Mouse (Mus musculus) frontal cortex, postnatal 14 days (tissue): ENCODE results near the gene Myo3b.

Source experiments
- DNase-seq, 2 experiments: peaks; one replicate each; pipeline ENCODE4 v3.0.0; 2022; ENCODE audit warnings: low spot score in 2 of 2

Gene Myo3b

DNA sequence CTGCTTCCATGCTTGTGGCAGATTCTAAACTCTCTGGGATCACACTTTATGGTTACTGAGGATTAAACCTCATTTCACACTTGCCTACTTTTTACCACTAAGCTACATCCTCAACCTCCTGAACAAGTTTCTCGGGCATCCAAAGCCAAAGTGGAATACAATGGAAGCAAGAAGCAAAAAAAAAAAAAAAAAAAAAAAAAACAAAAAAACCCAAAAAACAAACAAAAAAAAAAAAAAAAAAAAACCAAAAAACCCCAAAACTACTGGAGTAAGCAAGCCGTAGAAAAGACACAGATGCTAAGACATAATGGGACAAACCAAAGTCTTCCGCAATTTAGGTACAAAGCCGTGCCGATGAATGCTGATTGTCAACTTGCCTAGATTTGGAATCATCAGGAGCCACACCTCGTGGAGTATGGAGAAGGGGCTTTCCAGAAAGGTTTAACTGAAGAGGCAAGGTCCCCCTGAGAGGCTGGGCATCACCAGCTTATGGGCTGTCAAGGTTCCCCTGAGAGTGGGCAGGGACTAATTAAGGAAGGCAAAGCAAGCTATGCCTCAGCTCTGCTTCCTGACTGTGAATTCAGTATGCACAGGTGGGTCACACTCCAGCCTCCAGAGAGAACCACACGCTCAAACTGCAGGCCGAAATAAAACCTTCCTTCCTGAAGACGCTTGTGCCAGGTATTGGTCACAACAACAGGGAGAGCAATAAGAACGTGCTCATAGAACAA is 313.7 kb downstream of the Myo3b start:
- DNase-seq = no peak

DNA sequence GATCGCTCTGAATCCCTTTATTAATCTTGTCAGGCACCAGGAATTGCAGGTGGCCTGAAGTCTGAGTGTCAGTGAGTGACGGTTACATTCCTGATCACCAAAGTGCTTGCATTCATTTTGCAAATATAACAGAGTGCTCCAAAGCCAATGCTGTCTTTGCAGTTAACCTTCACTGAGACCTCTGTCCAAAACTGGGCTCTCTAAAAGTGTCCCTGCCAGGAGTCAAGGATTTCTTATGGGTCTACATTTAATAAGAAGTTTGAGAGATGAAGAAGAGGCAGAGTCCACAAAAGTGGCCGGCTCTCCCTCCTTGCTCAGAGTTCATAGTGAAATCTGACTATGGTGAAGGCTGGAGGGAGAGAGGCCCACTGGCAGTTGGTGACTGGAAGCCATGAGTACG is 315.1 kb downstream of the Myo3b start:
- no peak for DNase-seq

DNA sequence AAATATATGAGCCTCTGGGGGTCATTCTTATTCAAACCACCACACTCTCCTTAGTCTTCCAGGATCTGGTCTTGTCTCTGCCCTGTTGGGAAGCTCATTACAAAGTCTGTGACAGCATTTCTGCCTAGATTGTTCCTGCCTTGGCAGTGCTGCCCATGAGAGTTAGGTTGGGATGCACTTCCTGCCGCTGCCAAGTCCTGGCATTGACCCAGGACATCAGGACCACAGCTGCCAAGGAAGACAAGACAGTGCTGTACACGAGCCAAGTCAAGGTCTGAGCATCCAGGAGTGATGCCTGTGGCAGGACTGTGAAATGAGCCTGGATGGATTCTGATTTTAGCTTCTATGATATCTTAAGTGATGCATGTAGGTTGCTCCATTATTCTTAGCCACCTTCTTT is 316.1 kb downstream of the Myo3b start:
- DNase-seq = no peak

- DNase-seq = no peak
These were observed 330.5 kb downstream of the Myo3b start for GRCm38 (mm10) chr2:70369421-70369820.

DNA sequence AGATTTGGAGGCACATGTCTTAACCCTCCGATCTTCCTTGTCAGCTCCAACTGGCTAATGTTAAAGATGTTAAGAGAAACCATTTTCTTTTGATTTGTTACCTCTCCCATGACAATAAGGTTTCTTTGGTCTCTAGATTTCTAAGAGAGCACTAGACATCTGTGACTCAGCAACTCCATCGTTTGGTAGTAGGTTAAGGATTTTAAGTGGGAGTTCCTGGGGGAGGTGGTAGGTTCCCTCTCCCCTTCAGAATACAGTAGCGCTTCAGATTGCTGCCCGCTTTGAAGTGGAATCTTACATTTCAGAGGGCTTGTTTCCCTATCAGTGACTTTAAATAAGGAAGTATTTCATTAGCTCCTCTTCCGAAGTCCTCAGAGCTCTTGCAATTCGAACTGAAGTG is 340.4 kb downstream of the Myo3b start:
- no peak for DNase-seq

- no peak for DNase-seq
These were observed 341.0 kb downstream of the Myo3b start for GRCm38 (mm10) chr2:70379939-70380338.

- DNase-seq = no peak
These were observed 349.7 kb downstream of the Myo3b start for GRCm38 (mm10) chr2:70388645-70389044.

DNA sequence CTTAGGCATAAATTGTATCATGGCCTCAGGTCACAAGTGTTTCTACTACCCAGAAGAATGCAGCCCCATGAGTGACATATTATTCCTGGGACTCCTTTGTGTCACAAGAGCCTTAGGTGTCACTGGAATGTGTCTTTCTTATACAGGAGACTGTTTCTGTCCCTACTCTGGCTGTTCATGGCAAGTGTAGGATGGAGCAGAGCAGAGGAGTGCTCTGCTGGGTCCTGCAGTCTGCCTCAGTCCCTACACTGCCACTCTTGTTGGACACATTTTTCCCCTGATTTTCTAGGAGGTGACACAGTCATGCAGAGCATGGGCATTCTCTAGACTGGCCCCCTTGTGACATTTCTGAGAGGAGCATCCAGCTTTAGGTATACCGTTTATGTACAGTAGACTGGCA is 350.2 kb downstream of the Myo3b start:
- DNase-seq = no peak

DNA sequence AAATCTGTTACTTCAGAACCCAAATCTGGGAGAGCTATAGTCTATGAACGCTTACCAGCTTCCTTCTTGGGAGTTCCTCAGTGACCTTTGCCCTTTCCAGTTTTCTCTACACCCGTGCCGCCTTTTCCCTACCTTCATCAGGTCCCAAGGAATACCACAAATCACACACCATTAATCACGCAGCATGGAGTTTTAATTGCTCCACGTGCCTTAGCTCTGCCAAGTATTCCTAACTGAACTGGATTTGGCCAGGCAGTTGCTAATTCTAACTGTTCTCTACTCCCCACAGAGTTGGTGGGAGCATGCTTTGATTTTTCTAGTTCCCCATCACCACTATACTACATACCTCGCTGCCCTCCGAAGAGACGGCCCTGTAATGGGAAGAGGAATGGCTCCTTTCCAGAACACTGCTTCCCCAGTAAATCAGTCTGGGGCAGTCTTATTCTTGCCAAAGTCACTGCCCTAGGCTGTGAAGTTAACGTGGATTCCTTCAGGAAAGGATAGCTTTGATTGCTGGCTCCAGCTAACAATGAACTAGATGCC is 358.9 kb downstream of the Myo3b start:
- no peak for DNase-seq

GRCm38 (mm10) chr2:70399441-70400115 is 360.7 kb downstream of the Myo3b start:
- no peak for DNase-seq

- no peak for DNase-seq
These were observed 361.4 kb downstream of the Myo3b start for GRCm38 (mm10) chr2:70400321-70400720.

- DNase-seq = no peak
These were observed 365.4 kb downstream of the Myo3b start for GRCm38 (mm10) chr2:70404301-70404700.

- DNase-seq = no peak
These were observed 367.9 kb downstream of the Myo3b start for GRCm38 (mm10) chr2:70406846-70407245.

- no peak for DNase-seq
These were observed 368.8 kb downstream of the Myo3b start for GRCm38 (mm10) chr2:70407729-70408128.

DNA sequence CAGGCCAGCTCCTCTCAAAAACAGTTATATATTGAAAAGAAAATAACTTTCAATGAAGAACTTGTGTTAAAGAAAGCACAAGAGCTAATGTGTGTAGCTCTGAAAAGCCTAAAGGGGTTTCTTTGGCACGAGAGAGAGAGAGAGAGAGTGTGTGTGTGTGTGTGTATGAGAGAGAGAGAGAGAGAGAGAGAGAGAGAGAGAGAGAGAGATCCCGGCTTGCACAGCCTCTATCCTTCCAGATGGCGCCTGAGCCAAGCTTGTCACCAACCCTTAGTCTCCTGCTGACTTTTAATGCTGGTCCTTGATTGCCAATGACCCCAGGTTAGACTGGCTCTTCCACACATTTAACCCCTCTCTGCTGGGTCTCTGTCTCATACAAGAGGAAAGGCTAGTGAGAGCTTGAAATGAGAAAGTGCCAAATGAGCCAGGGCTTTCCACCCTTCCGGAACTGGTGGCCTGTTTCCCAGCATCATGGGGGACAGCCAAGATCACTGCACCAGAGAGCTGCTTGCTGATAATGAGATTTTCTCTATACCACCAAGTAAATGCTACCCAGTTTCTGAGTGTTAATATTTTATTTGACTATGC is 371.5 kb downstream of the Myo3b start:
- no peak for DNase-seq

DNA sequence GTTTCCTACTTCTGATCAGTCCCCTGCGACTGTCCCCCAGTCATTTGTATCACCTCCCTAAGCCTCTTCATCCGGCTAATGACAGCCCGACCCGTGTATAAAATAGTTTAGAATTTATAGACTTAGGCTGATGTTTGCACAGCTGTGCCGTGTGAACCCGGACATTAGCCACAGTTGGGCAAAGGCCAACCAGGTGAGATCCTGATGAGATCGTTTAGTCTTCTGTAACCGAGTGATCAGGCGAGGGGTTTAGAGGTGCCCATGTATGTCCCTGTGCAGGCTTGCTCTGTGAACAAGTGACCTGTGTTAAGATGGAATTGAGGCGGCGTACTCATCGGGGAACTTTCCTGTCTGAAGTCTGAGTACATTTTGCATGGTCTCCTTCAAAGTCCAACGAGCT is 373.4 kb downstream of the Myo3b start:
- no peak for DNase-seq

GRCm38 (mm10) chr2:70414386-70414785 is 375.5 kb downstream of the Myo3b start:
- DNase-seq = no peak

DNA sequence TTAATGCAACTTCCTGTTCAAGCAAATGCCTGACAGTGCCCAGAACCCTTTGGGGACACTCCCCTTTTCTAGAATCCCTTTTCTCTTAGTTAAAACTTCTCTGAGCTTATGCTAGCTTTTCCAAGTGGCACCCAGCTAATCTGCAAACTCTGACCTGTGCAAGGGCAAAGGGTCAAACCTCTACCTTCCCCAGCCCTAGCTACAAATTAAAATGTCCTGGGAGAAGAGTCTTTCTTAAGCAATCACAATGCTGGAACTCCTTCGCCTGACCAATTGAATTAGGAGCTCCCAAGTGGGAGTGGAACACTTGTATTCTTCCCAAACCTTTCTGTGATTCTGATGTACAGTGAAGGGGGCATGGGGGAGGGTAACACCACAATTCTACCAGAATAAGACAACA is 376.6 kb downstream of the Myo3b start:
- no peak for DNase-seq

DNA sequence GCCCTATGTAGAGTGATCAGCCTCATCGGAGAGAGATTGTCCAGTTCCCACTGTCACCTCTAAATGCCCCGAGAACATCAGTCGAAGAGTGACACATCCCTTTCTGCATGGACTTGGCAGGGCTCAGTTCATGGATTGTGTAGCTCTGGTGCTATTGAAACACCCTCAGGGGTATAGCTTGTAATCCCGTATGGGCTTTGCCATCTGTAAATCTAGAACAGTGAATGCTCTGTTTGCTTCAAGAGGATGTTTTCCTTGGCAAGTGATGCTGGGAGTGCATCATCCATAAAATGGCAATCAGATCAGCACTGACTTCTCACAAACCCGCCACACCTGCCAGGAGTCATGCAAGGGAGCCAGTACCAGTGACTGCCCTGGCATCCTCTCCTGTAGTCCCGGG is 380.4 kb downstream of the Myo3b start:
- no peak for DNase-seq

DNA sequence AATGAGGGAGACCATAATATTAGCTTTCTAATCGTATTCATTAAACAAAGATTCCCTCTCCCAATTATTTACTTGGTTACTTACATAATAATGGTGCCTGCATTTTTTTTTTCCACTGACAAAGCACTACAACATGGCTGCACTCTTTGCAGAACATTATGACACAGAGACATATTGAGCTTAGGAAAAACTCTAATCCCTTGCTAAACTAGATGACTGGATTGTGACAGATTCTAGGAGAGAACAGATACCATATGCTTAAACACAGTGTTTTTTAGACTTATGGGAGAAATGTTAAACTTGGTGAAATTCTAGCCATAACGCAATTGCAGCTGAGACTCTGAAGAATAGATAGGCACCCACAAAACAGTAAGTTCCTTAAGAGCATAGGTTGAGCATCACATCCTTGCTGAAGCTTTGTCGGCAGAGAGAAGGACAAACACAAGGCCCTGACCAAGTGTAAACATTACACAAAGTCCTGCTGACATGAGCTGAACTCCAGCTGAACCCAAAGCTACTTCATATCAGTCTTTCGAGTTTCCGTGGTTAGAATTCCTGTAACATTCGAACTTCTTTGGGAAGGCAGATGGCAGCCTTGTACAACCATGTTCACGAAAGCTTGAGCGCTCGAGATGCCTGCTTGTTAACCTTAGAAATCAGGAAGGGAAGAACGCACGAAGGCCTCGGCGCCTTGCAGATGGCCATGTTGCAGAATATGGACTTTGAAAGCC is 382.4 kb downstream of the Myo3b start:
- DNase-seq = no peak

DNA sequence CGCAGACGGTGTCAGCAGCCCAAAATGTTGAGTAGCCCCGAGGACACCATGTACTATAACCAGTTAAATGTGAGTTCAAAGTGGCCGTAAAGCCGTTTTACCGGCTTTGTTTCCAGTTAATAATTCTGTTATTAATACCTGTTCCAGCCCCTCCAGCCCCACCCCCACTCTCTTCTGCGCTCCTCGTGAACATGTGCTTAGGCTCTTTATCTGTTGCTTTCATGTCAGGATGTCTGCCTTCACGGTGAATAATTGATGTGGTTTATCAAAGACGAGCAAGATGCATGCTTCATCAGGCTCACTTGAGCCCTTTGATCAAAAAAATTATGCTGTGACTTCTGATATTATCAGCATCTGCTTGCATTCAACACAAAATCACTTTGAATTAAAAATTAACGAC is 386.7 kb downstream of the Myo3b start:
- DNase-seq = no peak

- DNase-seq = peak in 1 of 2 experiments; percentile 14
These were observed 404.1 kb downstream of the Myo3b start for GRCm38 (mm10) chr2:70443035-70443434.
